Mouse (Mus musculus) lung, postnatal 0 days (tissue): ENCODE data around the gene Gm20538. TPM values are rescaled to one million over a fixed set of nuclear protein-coding genes. Genes with fewer than 3 reads are reported as not detected.
A peak's percentile ranks its signal among the peaks of the same experiment; 100 is the strongest.

ENCODE experiments used
- ATAC-seq: fragments of 200-750 bp; cut with Nextera tagmentation; 2 replicates; pipeline ENCODE4 v1.8.0; 2017; ENCODE audit warnings: moderate library complexity
- DNase-seq: peaks from one replicate; pipeline ENCODE4 v3.0.0-alpha.2; 2016; ENCODE audit warnings: low spot score
- H3K27ac ChIP-seq: fragments of 300-500 bp; sonication (generic); 2 replicates; pipeline ENCODE4 v1.5.1; 2014; ENCODE audit warnings: antibody characterized with exemption, mild to moderate bottlenecking, low read length, mixed read lengths
- H3K27me3 ChIP-seq: fragments of 300-500 bp; sonication (generic); replicated peaks from 2 replicates; pipeline ENCODE4 v1.6.1; 2014; ENCODE audit warnings: low read length, mixed read lengths; ENCODE audit not compliant: insufficient read depth
- H3K36me3 ChIP-seq: fragments of 300-500 bp; sonication (generic); 2 replicates; pipeline ENCODE4 v1.6.1; 2014; ENCODE audit warnings: low read length, mixed read lengths; ENCODE audit not compliant: insufficient read depth
- H3K4me1 ChIP-seq: fragments of 300-500 bp; sonication (generic); 2 replicates; pipeline ENCODE4 v1.6.1; 2014; ENCODE audit warnings: antibody characterized with exemption, low read depth, low read length, mixed read lengths; ENCODE audit not compliant: insufficient read depth
- H3K4me2 ChIP-seq: fragments of 300-500 bp; sonication (generic); replicated peaks from 2 replicates; pipeline ENCODE4 v1.6.1; 2014; ENCODE audit warnings: low read depth, mild to moderate bottlenecking, low read length, moderate library complexity, mixed read lengths
- H3K4me3 ChIP-seq: fragments of 300-500 bp; sonication (generic); 2 replicates; pipeline ENCODE4 v1.5.1; 2014; ENCODE audit warnings: low read depth, low read length
- H3K9ac ChIP-seq: fragments of 300-500 bp; sonication (generic); replicated peaks from 2 replicates; pipeline ENCODE4 v1.6.1; 2014; ENCODE audit warnings: low read depth, mild to moderate bottlenecking
- H3K9me3 ChIP-seq: fragments of 300-500 bp; sonication (generic); 2 replicates; pipeline ENCODE4 v1.6.1; 2016; ENCODE audit warnings: low read length, mixed read lengths
- CTCF ChIP-seq: IDR thresholded peaks from 2 replicates; pipeline ENCODE4 v1.5.1; 2016; ENCODE audit warnings: antibody characterized with exemption, mild to moderate bottlenecking
- EP300 ChIP-seq: IDR thresholded peaks from 2 replicates; pipeline ENCODE4 v1.6.1; 2016; ENCODE audit warnings: antibody characterized with exemption, mild to moderate bottlenecking, control low read depth
- WGBS: fragments of 180-500 bp; shearing (Covaris S2); extraction: QIAGEN DNeasy Blood & Tissue Kit; methylation state at CpG from one replicate; pipeline ENCODE4 v1.1.7; 2014; 5-methylcytosine and 5-hydroxymethylcytosine counted together
- polyA plus RNA-seq: library from polyadenylated mRNA; unstranded; fragments of >200 nt; fragmentation: Nextera tagmentation; extraction: Ambion mirVana; gene quantifications from 2 replicates; pipeline ENCODE4 v1.2.1, GENCODE M21; 2015

Gm20538 gene
- polyA plus RNA-seq, 1 experiment from 2014 or later, result 0.86 TPM

- H3K36me3 ChIP-seq, result no peaks in the 10 kb centered on the region
- H3K9ac ChIP-seq, result no peak overlapping the region
- no peaks in the 10 kb centered on the region for H3K27me3 ChIP-seq
- no peak overlapping the region for H3K4me3 ChIP-seq
- H3K4me1 ChIP-seq, result no peaks in the 10 kb centered on the region
- no peak overlapping the region for H3K27ac ChIP-seq
- WGBS, result 34% methylated on average over 9 of the region's 9 CpGs
- TF ChIP-seq CTCF (peak; percentile 100), EP300 (no peak)
- ATAC-seq (peak; percentile 90), DNase-seq (peak; percentile 88)
- H3K9me3 ChIP-seq, result no peaks in the 10 kb centered on the region
- no peak overlapping the region for H3K4me2 ChIP-seq
Observed at GRCm38 (mm10) chr19:44582638-44583309, 30.1 kb upstream of the Gm20538 start.

- no peaks in the 10 kb centered on the region for H3K36me3 ChIP-seq
- H3K4me2 ChIP-seq, result no peak overlapping the region
- TF ChIP-seq CTCF (no peak), EP300 (no peak)
- no peak overlapping the region for H3K4me3 ChIP-seq
- H3K27me3 ChIP-seq, result no peaks in the 10 kb centered on the region
- H3K9ac ChIP-seq, result no peak overlapping the region
- H3K27ac ChIP-seq, result no peak overlapping the region
- ATAC-seq, result no peak
- H3K4me1 ChIP-seq, result no peaks in the 10 kb centered on the region
- DNase-seq, result no peak
- H3K9me3 ChIP-seq, result no peaks in the 10 kb centered on the region
- WGBS, result 83% methylated on average over 10 of the region's 10 CpGs
Observed at GRCm38 (mm10) chr19:44582103-44582502, 29.5 kb upstream of the Gm20538 start.

DNA sequence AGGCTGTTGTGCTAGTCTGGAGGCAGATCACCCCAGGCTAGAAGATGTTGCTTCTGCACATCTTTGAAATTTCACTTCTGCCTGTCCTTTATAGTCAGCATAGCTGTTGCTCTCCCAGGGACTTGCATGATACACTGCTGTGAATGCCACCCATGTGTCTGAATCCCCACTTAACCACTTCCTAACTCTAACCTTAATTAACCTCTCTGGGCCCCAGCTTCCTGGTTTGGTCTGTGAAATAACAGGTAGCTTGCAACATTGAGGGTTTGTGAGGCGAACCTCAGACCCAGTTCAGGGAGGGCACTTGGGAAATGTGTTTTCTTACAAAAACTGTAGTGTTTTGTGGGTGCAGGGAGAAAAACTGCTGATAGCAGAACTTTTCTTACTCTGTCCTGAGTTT lies 25.4 kb upstream of the Gm20538 start:
- H3K36me3 ChIP-seq, result peaks cover 9% of the 10 kb centered on the region; the same call in 1 of the 2 replicates
- DNase-seq, result no peak
- H3K4me1 ChIP-seq, result no peaks in the 10 kb centered on the region
- H3K9me3 ChIP-seq, result no peaks in the 10 kb centered on the region
- no peaks in the 10 kb centered on the region for H3K27me3 ChIP-seq
- 74% methylated on average over 1 of the region's 1 CpGs for WGBS
- no peak for ATAC-seq
- H3K4me2 ChIP-seq, result no peak overlapping the region
- H3K27ac ChIP-seq, result no peak overlapping the region
- H3K4me3 ChIP-seq, result no peak overlapping the region
- TF ChIP-seq EP300, result no peak
- no peak for TF ChIP-seq CTCF
- no peak overlapping the region for H3K9ac ChIP-seq

DNA sequence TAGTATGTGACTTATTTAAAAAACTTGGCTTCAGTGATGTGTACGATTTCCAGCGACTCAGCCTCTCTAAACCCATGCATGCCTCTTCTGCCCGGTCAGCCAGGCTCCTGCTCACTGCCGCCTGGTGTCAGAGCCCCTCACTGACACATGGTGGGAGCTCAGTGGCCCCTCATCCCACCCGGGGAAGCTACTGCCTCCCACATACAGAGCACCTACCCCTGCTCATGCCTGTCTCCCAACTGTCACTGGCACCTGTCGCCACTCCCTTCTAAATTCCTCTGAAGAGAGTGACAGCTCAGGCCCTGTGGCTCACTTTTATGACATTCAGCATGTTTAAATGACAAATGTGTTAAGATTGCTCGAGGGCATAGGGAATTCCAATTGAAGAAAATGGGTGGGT lies 23.6 kb upstream of the Gm20538 start:
- no peaks in the 10 kb centered on the region for H3K9me3 ChIP-seq
- H3K27ac ChIP-seq, result no peak overlapping the region
- no peak for ATAC-seq
- TF ChIP-seq EP300 (no peak), CTCF (no peak)
- H3K4me3 ChIP-seq, result no peak overlapping the region
- H3K9ac ChIP-seq, result no peak overlapping the region
- H3K36me3 ChIP-seq, result peaks cover 16% of the 10 kb centered on the region
- H3K4me2 ChIP-seq, result no peak overlapping the region
- WGBS, result 63% methylated on average over 7 of the region's 7 CpGs
- H3K27me3 ChIP-seq, result no peaks in the 10 kb centered on the region
- DNase-seq, result no peak
- no peaks in the 10 kb centered on the region for H3K4me1 ChIP-seq

DNA sequence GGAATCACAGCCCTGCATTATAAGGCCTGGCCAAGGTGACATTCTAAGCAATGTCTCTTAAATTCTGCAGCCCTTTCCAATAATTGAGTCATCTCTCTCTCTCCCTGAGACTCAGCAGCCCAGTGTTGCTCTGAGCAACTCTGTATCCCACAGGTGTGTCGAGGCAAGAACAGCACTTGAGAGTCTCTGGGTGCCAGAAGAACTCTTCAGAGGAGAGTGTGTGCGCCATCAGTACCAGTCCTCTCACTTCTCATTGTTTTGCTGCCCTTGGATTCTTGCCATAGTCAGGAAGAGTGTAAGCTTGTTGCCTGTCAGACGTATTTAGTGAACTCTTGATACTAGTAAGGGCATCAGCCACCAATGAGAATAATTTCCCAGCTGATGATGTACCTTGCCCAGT lies 15.1 kb upstream of the Gm20538 start:
- 55% methylated on average over 3 of the region's 3 CpGs for WGBS
- Histone ChIP-seq H3K9ac (no peak overlapping the region), H3K27me3 (no peaks in the 10 kb centered on the region), H3K36me3 (peaks cover 44% of the 10 kb centered on the region), H3K4me2 (no peak overlapping the region), H3K9me3 (no peaks in the 10 kb centered on the region), H3K4me1 (peaks cover 8% of the 10 kb centered on the region), H3K4me3 (no peak overlapping the region), H3K27ac (no peak overlapping the region)
- ATAC-seq (peak; percentile 85), DNase-seq (peak; percentile 72)
- TF ChIP-seq CTCF, result no peak
- TF ChIP-seq EP300, result peak; percentile 50; the same call in 1 of the 2 replicates

GRCm38 (mm10) chr19:44564006-44564405 lies 11.4 kb upstream of the Gm20538 start:
- 78% methylated on average over 14 of the region's 14 CpGs for WGBS
- peak; percentile 68 for DNase-seq
- TF ChIP-seq EP300, result no peak
- TF ChIP-seq CTCF, result peak; percentile 33; the same call in 1 of the 2 replicates

More at GRCm38 (mm10) chr19:44564006-44564405, 11.4 kb upstream of the Gm20538 start:
- peaks cover 8% of the 10 kb centered on the region for H3K4me1 ChIP-seq
- H3K9me3 ChIP-seq, result no peaks in the 10 kb centered on the region
- no peak overlapping the region for H3K9ac ChIP-seq
- H3K36me3 ChIP-seq, result peaks cover 17% of the 10 kb centered on the region
- no peak overlapping the region for H3K4me3 ChIP-seq
- peak overlapping the region; percentile 61 for H3K4me2 ChIP-seq
- no peak overlapping the region for H3K27ac ChIP-seq
- ATAC-seq, result peak; percentile 29; the same call in 1 of the 2 replicates
- H3K27me3 ChIP-seq, result no peaks in the 10 kb centered on the region
